Mouse (Mus musculus) CH12.LX (cell line): ENCODE measurements around the gene Dok5. TPM values are rescaled to one million over a fixed set of nuclear protein-coding genes. Genes with fewer than 3 reads are reported as not detected.

ENCODE experiments used
- DNase-seq: peaks from one replicate; pipeline ENCODE4 v3.0.0-alpha.2; 2013; ENCODE audit errors: extremely low read depth
- H3K27ac ChIP-seq: 2 replicates; pipeline ENCODE4 v1.5.1; 2012; ENCODE audit warnings: low read depth, mild to moderate bottlenecking, control low read depth, moderate library complexity; ENCODE audit not compliant: insufficient read depth
- H3K27me3 ChIP-seq: replicated peaks from 2 replicates; pipeline ENCODE3; 2012; ENCODE audit warnings: inconsistent platforms
- H3K36me3 ChIP-seq, 2 experiments: replicated peaks in 1 of 2; 2 replicates each; pipeline versions ENCODE3 to v1.6.1; 2012; ENCODE audit warnings: inconsistent platforms in 1 of 2, low read length in 1 of 2, mild to moderate bottlenecking in 1 of 2, mixed read lengths in 1 of 2, moderate library complexity in 1 of 2; ENCODE audit not compliant: control insufficient read depth in 1 of 2, insufficient read depth in 1 of 2
- H3K4me1 ChIP-seq, 2 experiments: 2 replicates each; pipeline ENCODE4 v1.6.1; 2012; ENCODE audit warnings: inconsistent platforms in 1 of 2, moderate library complexity in 1 of 2; ENCODE audit not compliant: insufficient read depth in 2 of 2, control insufficient read depth in 1 of 2
- H3K4me2 ChIP-seq: 2 replicates; pipeline ENCODE4 v1.6.1; 2012; ENCODE audit warnings: low read depth, mild to moderate bottlenecking, control low read depth; ENCODE audit not compliant: poor library complexity, insufficient read depth, severe bottlenecking
- H3K4me3 ChIP-seq, 3 experiments: fragments of 150-350 bp in 1 of 3; sonication (generic) in 1 of 3; replicated peaks in 1 of 3; 2 replicates each; pipeline versions ENCODE3 to v1.5.1; 2011 to 2012; ENCODE audit warnings: low read depth in 2 of 3, low read length in 2 of 3, mild to moderate bottlenecking in 2 of 3, moderate library complexity in 2 of 3, control low read depth in 1 of 3, improper control_type of control experiment in 1 of 3, inconsistent platforms in 1 of 3, mixed read lengths in 1 of 3; ENCODE audit not compliant: poor library complexity in 1 of 3
- H3K79me2 ChIP-seq: replicated peaks from 2 replicates; pipeline ENCODE4 v1.6.1; 2012; ENCODE audit warnings: mild to moderate bottlenecking, moderate library complexity; ENCODE audit not compliant: control insufficient read depth, poor library complexity, insufficient read depth, severe bottlenecking; ENCODE audit errors: extremely low read depth
- H3K9ac ChIP-seq: 2 replicates; pipeline ENCODE4 v1.6.1; 2012; ENCODE audit warnings: low read depth, mild to moderate bottlenecking, control low read depth, moderate library complexity; ENCODE audit not compliant: insufficient read depth
- H3K9me3 ChIP-seq: replicated peaks from 2 replicates; pipeline ENCODE3; 2012; ENCODE audit warnings: low read length, inconsistent platforms, mixed read lengths
- BHLHE40 ChIP-seq: IDR thresholded peaks from 2 replicates; pipeline ENCODE4 v1.6.1; 2011; ENCODE audit warnings: mild to moderate bottlenecking, low read depth, low read length, improper control_type of control experiment
- CHD1 ChIP-seq: IDR thresholded peaks from 2 replicates; pipeline ENCODE4 v1.6.1; 2012; ENCODE audit warnings: low read depth, low read length, improper control_type of control experiment, inconsistent platforms
- CTCF ChIP-seq, 2 experiments: IDR thresholded peaks in 1 of 2; conservative IDR thresholded peaks in 1 of 2; 2 replicates each; pipeline ENCODE4 v1.5.1; 2011 to 2012; ENCODE audit warnings: low read depth in 2 of 2, low read length in 2 of 2, improper control_type of control experiment in 1 of 2, inconsistent platforms in 1 of 2, mild to moderate bottlenecking in 1 of 2, moderate library complexity in 1 of 2
- E2F4 ChIP-seq: IDR thresholded peaks from 2 replicates; pipeline ENCODE4 v1.6.1; 2011; ENCODE audit warnings: low read depth, low read length, improper control_type of control experiment; ENCODE audit not compliant: insufficient replicate concordance
- EP300 ChIP-seq: IDR thresholded peaks from 2 replicates; pipeline ENCODE4 v1.6.1; 2011; ENCODE audit warnings: low read length, improper control_type of control experiment
- GABPA ChIP-seq: IDR thresholded peaks from 2 replicates; pipeline ENCODE4 v1.6.1; 2012; ENCODE audit warnings: low read depth, low read length, improper control_type of control experiment, inconsistent platforms; ENCODE audit not compliant: insufficient replicate concordance
- JUN ChIP-seq: IDR thresholded peaks from 2 replicates; pipeline ENCODE4 v1.6.1; 2011; ENCODE audit warnings: low read depth, mild to moderate bottlenecking, low read length, improper control_type of control experiment, moderate library complexity; ENCODE audit not compliant: insufficient read depth
- JUND ChIP-seq: conservative IDR thresholded peaks from 2 replicates; pipeline ENCODE4 v1.6.1; 2011; ENCODE audit warnings: low read depth, low read length, improper control_type of control experiment
- MAFK ChIP-seq: IDR thresholded peaks from 2 replicates; pipeline ENCODE4 v1.6.1; 2011; ENCODE audit warnings: low read length, improper control_type of control experiment; ENCODE audit not compliant: insufficient replicate concordance
- MAX ChIP-seq: IDR thresholded peaks from 2 replicates; pipeline ENCODE4 v1.6.1; 2011; ENCODE audit warnings: low read length, improper control_type of control experiment
- MAZ ChIP-seq: IDR thresholded peaks from 2 replicates; pipeline ENCODE4 v1.6.1; 2012; ENCODE audit warnings: low read depth, mild to moderate bottlenecking, inconsistent platforms, low read length, improper control_type of control experiment, moderate library complexity
- MXI1 ChIP-seq: IDR thresholded peaks from 2 replicates; pipeline ENCODE4 v1.6.1; 2011; ENCODE audit warnings: mild to moderate bottlenecking, low read depth, low read length, improper control_type of control experiment
- MYC ChIP-seq: IDR thresholded peaks from 2 replicates; pipeline ENCODE4 v1.6.1; 2011; ENCODE audit warnings: low read depth, mild to moderate bottlenecking, improper control_type of control experiment, low read length
- NELFE ChIP-seq: IDR thresholded peaks from 2 replicates; pipeline ENCODE4 v1.6.1; 2011; ENCODE audit warnings: low read depth, low read length, improper control_type of control experiment
- PAX5 ChIP-seq: IDR thresholded peaks from 2 replicates; pipeline ENCODE4 v1.6.1; 2012; ENCODE audit warnings: low read length, inconsistent platforms, mixed read lengths
- POLR2A ChIP-seq: IDR thresholded peaks from 2 replicates; pipeline ENCODE4 v1.6.1; 2011; ENCODE audit warnings: low read depth, mild to moderate bottlenecking, improper control_type of control experiment, low read length
- RAD21 ChIP-seq: IDR thresholded peaks from 2 replicates; pipeline ENCODE4 v1.6.1; 2011; ENCODE audit warnings: low read depth, mild to moderate bottlenecking, low read length, improper control_type of control experiment, moderate library complexity
- RCOR1 ChIP-seq: conservative IDR thresholded peaks from 2 replicates; pipeline ENCODE4 v1.6.1; 2012; ENCODE audit warnings: low read depth, mild to moderate bottlenecking, inconsistent platforms, low read length, improper control_type of control experiment
- USF1 ChIP-seq: IDR thresholded peaks from 2 replicates; pipeline ENCODE4 v1.6.1; 2014; ENCODE audit warnings: low read depth, mild to moderate bottlenecking, inconsistent platforms, low read length, improper control_type of control experiment
- USF2 ChIP-seq: conservative IDR thresholded peaks from 2 replicates; pipeline ENCODE4 v1.6.1; 2011; ENCODE audit warnings: low read depth, low read length, improper control_type of control experiment
- ZC3H11A ChIP-seq: IDR thresholded peaks from 2 replicates; pipeline ENCODE4 v1.6.1; 2012; ENCODE audit warnings: low read depth, mild to moderate bottlenecking, inconsistent platforms, low read length, improper control_type of control experiment
- dilution Hi-C: fragments of 300-500 bp; cut with MboI; formaldehyde crosslinking; loops from 2 replicates; pipeline ENCODE4 v1.14.3; 2020; ENCODE audit warnings: low sequenced_read_pairs; ENCODE audit not compliant: extremely low pct_unique_long_range_greater_than_20kb, extremely low pct_ligation_motif_present
- in situ Hi-C: fragments of 300-500 bp; cut with MboI; formaldehyde crosslinking; loops from 3 replicates; pipeline ENCODE4 v1.14.3; 2019; ENCODE audit warnings: low sequenced_read_pairs, low pct_ligation_motif_present, low pct_unique_long_range_greater_than_20kb, mixed read lengths
- polyA plus RNA-seq: library from polyadenylated mRNA; unstranded; fragments of >175 nt; gene quantifications from 2 replicates; pipeline ENCODE4 v1.2.1, GENCODE M21; 2012; ENCODE audit warnings: low read depth; ENCODE audit not compliant: insufficient read length
- total RNA-seq, 2 experiments: library from RNA; depleted of rRNA; stranded (reverse); fragments of 300-350 nt in 1 of 2; fragments of >200 nt in 1 of 2; gene quantifications; 2 replicates each; pipeline ENCODE4 v1.2.3; 2012 to 2014

Dok5 gene
- total and polyA plus RNA-seq, 3 experiments: not detected

DNA sequence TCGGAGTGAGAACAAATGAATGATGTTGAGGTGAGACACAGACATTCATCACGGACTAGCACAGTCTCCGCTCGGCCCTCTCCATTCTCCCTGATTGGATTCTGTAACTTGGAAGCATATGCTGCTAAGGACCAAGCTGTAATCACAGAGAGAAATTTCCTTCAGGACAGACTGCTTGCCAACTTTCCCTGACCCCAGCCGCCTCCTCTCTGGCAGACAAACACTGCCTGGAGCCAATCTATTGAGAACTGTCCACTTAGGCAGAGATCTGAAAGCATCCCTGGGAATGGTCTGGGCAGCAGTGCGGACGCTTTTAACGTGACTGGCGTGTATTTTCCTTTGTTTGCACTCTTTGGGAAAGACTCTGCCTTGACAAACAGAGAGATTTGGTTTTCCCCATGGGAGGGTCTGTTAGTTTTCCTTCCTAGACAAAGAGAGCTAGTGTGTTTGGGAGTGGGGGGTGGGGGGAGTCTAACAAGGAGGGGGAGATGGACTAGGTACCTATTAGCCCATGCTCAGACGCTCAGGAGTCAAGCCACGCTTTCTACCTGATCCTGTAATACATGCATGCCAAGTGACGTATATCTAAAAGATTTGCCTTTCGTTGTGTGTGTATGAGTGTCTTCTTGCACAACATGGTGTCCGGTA is 25.7 kb downstream of the Dok5 start:
- H3K27ac ChIP-seq: no peak overlapping the region
- peaks cover 91% of the 10 kb centered on the region for H3K9me3 ChIP-seq
- no peak for DNase-seq
- H3K4me3 ChIP-seq: no peak overlapping the region
- no peaks in the 10 kb centered on the region for H3K4me1 ChIP-seq
- dilution Hi-C loops: no loop called here
- no peak overlapping the region for H3K9ac ChIP-seq
- no peaks in the 10 kb centered on the region for H3K36me3 ChIP-seq
- TF ChIP-seq MAX: no peak
- no peak for TF ChIP-seq ZC3H11A
- no peak for TF ChIP-seq E2F4
- no peak for TF ChIP-seq MAZ
- H3K79me2 ChIP-seq: no peaks in the 10 kb centered on the region
- in situ Hi-C loops: no loop called here
- no peak overlapping the region for H3K4me2 ChIP-seq
- H3K27me3 ChIP-seq: no peaks in the 10 kb centered on the region

DNA sequence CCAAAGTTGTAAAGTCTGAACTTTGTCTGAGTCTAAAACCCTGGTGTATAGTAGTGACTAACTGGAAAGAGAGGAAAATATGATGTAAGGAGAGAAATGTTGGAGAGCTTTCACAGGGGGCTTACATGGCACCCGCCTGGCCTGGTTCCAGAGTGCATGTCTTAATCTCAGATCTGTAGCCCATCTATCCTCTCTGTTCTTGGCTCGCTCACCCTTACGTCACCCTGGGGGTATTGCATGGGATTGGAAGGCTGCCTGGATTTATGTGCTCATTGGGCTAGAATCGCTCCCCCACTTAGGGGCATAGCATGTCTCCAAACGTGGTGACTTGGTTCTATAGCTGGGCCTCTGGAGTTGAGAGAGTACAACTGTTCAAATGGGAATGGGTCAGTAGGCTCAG is 26.6 kb downstream of the Dok5 start:
- in situ Hi-C loops: no loop called here
- peaks cover 86% of the 10 kb centered on the region for H3K9me3 ChIP-seq

DNA sequence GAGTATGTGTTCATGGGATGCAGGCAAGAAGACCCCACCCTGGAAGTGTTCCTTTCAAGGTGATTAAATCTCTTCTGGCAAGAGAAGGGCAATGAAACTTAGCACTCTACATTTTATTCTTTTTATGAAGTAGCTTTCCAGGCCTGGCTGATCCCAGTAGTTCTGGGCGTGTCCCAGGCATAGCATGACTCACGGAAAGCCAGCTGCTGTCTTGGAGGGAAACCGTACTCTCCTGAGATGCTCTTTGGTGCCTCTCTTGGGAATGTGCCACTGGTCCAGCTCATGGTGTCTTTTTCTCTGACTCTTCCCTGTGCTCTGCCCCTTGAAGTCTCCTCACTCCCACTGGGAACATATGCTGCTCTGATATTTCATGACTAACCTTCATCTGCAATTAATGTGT is 33.1 kb downstream of the Dok5 start:
- Histone ChIP-seq H3K4me3 (no peak overlapping the region), H3K9me3 (peaks cover 81% of the 10 kb centered on the region)
- no peak for DNase-seq

More for the DNA sequence above, 26.6 kb downstream of the Dok5 start:
- no peaks in the 10 kb centered on the region for H3K36me3 ChIP-seq
- no peak overlapping the region for H3K27ac ChIP-seq
- dilution Hi-C loops: no loop called here
- DNase-seq: no peak
- no peaks in the 10 kb centered on the region for H3K4me1 ChIP-seq
- H3K79me2 ChIP-seq: no peaks in the 10 kb centered on the region
- no peak overlapping the region for H3K4me2 ChIP-seq
- no peak overlapping the region for H3K4me3 ChIP-seq
- no peaks in the 10 kb centered on the region for H3K27me3 ChIP-seq
- TF ChIP-seq MAFK (no peak), POLR2A (no peak), ZC3H11A (no peak), MXI1 (no peak), USF1 (no peak), CHD1 (no peak), RAD21 (no peak), EP300 (no peak), RCOR1 (no peak)
- H3K9ac ChIP-seq: no peak overlapping the region

More for the DNA sequence above, 33.1 kb downstream of the Dok5 start:
- in situ Hi-C loops: no loop called here
- no peaks in the 10 kb centered on the region for H3K36me3 ChIP-seq
- no peaks in the 10 kb centered on the region for H3K79me2 ChIP-seq
- dilution Hi-C loops: no loop called here
- H3K4me1 ChIP-seq: no peaks in the 10 kb centered on the region
- TF ChIP-seq JUN: no peak
- no peak for TF ChIP-seq CHD1
- no peak for TF ChIP-seq MYC
- TF ChIP-seq MXI1: no peak
- TF ChIP-seq GABPA: no peak
- no peak for TF ChIP-seq JUND
- TF ChIP-seq USF2: no peak
- TF ChIP-seq CTCF (conservative IDR thresholded peaks at IDR 0.05 in 1 of 2, IDR thresholded peaks at IDR 0.05 in 1 of 2; ENCODE audit: low read depth in 2 of 2, low read length in 2 of 2): no peak
- TF ChIP-seq PAX5: no peak
- TF ChIP-seq MAZ: no peak
- TF ChIP-seq NELFE: no peak
- no peak for TF ChIP-seq BHLHE40
- H3K9ac ChIP-seq: no peak overlapping the region
- H3K4me2 ChIP-seq: no peak overlapping the region
- H3K27ac ChIP-seq: no peak overlapping the region
- H3K27me3 ChIP-seq: no peaks in the 10 kb centered on the region
